Mouse (Mus musculus): ENCODE measurements at regions not wholly inside any gene's neighbourhood (a gene's known extent, or its start where the extent isn't known, plus 50 kb on each side); places are given as distances from the start of the nearest gene placed in this dataset.

GRCm38 (mm10) chr9:87784872-87785271, 53.8 kb upstream of the Tbx18 start:
- no peak for DNase-seq (ENCODE audit: low read depth, low spot score)

GRCm38 (mm10) chr9:87811746-87812145, 80.7 kb upstream of the Tbx18 start:
- no peak for DNase-seq (ENCODE audit: low read depth, low spot score)

GRCm38 (mm10) chr9:87822276-87822675, 91.2 kb upstream of the Tbx18 start:
- no peak for DNase-seq (ENCODE audit: low read depth, low spot score)

- DNase-seq (ENCODE audit: low read depth, low spot score): no peak
Measured at GRCm38 (mm10) chr9:87824691-87825230, 93.7 kb upstream of the Tbx18 start.

GRCm38 (mm10) chr9:87843898-87844297, 112.8 kb upstream of the Tbx18 start:
- DNase-seq (ENCODE audit: low read depth, low spot score): no peak

GRCm38 (mm10) chr9:87844453-87844852, 113.4 kb upstream of the Tbx18 start:
- DNase-seq (ENCODE audit: low read depth, low spot score): no peak

GRCm38 (mm10) chr9:87848882-87849281, 117.8 kb upstream of the Tbx18 start:
- DNase-seq (ENCODE audit: low read depth, low spot score): no peak

GRCm38 (mm10) chr9:87850133-87850532, 119.1 kb upstream of the Tbx18 start:
- no peak for DNase-seq (ENCODE audit: low read depth, low spot score)

- no peak for DNase-seq (ENCODE audit: low read depth, low spot score)
Measured at GRCm38 (mm10) chr9:87861588-87861987, 130.5 kb upstream of the Tbx18 start.

GRCm38 (mm10) chr9:87865236-87865635, 134.2 kb upstream of the Tbx18 start:
- no peak for DNase-seq (ENCODE audit: low read depth, low spot score)

- DNase-seq (ENCODE audit: low read depth, low spot score): no peak
Measured at GRCm38 (mm10) chr9:87872384-87872905, 141.4 kb upstream of the Tbx18 start.

- DNase-seq (ENCODE audit: low read depth, low spot score): no peak
Measured at GRCm38 (mm10) chr9:87882587-87882986, 151.5 kb upstream of the Tbx18 start.

- peak; percentile 8 for DNase-seq (ENCODE audit: low read depth, low spot score)
Measured at GRCm38 (mm10) chr9:87883069-87883468, 152.0 kb upstream of the Tbx18 start.

GRCm38 (mm10) chr9:87894051-87894450, 163.0 kb upstream of the Tbx18 start:
- DNase-seq (ENCODE audit: low read depth, low spot score): no peak

- DNase-seq (ENCODE audit: low read depth, low spot score): no peak
Measured at GRCm38 (mm10) chr9:87894596-87894995, 163.5 kb upstream of the Tbx18 start.

GRCm38 (mm10) chr9:87895526-87895925, 164.5 kb upstream of the Tbx18 start:
- no peak for DNase-seq (ENCODE audit: low read depth, low spot score)

GRCm38 (mm10) chr9:87897336-87897735, 166.3 kb upstream of the Tbx18 start:
- no peak for DNase-seq (ENCODE audit: low read depth, low spot score)

- DNase-seq (ENCODE audit: low read depth, low spot score): no peak
Measured at GRCm38 (mm10) chr9:87899368-87899767, 168.3 kb upstream of the Tbx18 start.

- no peak for DNase-seq (ENCODE audit: low read depth, low spot score)
Measured at GRCm38 (mm10) chr9:87899800-87900199, 168.7 kb upstream of the Tbx18 start.

GRCm38 (mm10) chr9:87921291-87921690, 190.2 kb upstream of the Tbx18 start:
- DNase-seq (ENCODE audit: low read depth, low spot score): no peak

GRCm38 (mm10) chr9:87925151-87925550, 194.1 kb upstream of the Tbx18 start:
- DNase-seq (ENCODE audit: low read depth, low spot score): no peak

GRCm38 (mm10) chr9:87933230-87933629, 202.2 kb upstream of the Tbx18 start:
- DNase-seq (ENCODE audit: low read depth, low spot score): no peak

- DNase-seq (ENCODE audit: low read depth, low spot score): no peak
Measured at GRCm38 (mm10) chr9:87952426-87952825, 221.4 kb upstream of the Tbx18 start.

GRCm38 (mm10) chr9:87954941-87955340, 223.9 kb upstream of the Tbx18 start:
- DNase-seq (ENCODE audit: low read depth, low spot score): no peak
